Mouse (Mus musculus): ENCODE data around the gene Nf2. TPM values are rescaled to one million over a fixed set of nuclear protein-coding genes. Genes with fewer than 3 reads are reported as not detected.

Nf2 gene
- polyA plus RNA-seq, 1 experiment: 54.0 TPM

GRCm38 (mm10) chr11:4757789-4758158, 91.6 kb downstream of the Nf2 start:
- no peak overlapping the region for H3K27ac ChIP-seq (ENCODE audit: insufficient read depth, low read depth, low read length)
- TF ChIP-seq CTCF (conservative IDR thresholded peaks at IDR 0.05; ENCODE audit: insufficient read depth, insufficient read length, low read depth, low read length) (no peak), POLR2A (IDR thresholded peaks at IDR 0.05; ENCODE audit: low read depth, low read length) (no peak)
- H3K4me3 ChIP-seq (ENCODE audit: insufficient read depth, low read depth, low read length): no peak overlapping the region
- no peaks in the 10 kb centered on the region for H3K4me1 ChIP-seq (ENCODE audit: control insufficient read depth, insufficient read depth, low read length)
- DNase-seq: no peak
- H3K36me3 ChIP-seq (ENCODE audit: control insufficient read depth, insufficient read depth, low read length): no peaks in the 10 kb centered on the region
- WGBS: 50% methylated on average over 4 of the region's 4 CpGs
- no peaks in the 10 kb centered on the region for H3K27me3 ChIP-seq (replicated peaks; ENCODE audit: control insufficient read depth, insufficient read depth, low read length)

GRCm38 (mm10) chr11:4756984-4757788, 92.2 kb downstream of the Nf2 start:
- DNase-seq: no peak
- WGBS: 57% methylated on average over 11 of the region's 11 CpGs
- no peaks in the 10 kb centered on the region for H3K36me3 ChIP-seq (ENCODE audit: control insufficient read depth, insufficient read depth, low read length)
- H3K4me3 ChIP-seq (ENCODE audit: insufficient read depth, low read depth, low read length): no peak overlapping the region
- no peak overlapping the region for H3K27ac ChIP-seq (ENCODE audit: insufficient read depth, low read depth, low read length)
- no peaks in the 10 kb centered on the region for H3K27me3 ChIP-seq (replicated peaks; ENCODE audit: control insufficient read depth, insufficient read depth, low read length)
- TF ChIP-seq CTCF (conservative IDR thresholded peaks at IDR 0.05; ENCODE audit: insufficient read depth, insufficient read length, low read depth, low read length) (no peak), POLR2A (IDR thresholded peaks at IDR 0.05; ENCODE audit: low read depth, low read length) (no peak)
- H3K4me1 ChIP-seq (ENCODE audit: control insufficient read depth, insufficient read depth, low read length): no peaks in the 10 kb centered on the region

- no peak overlapping the region for H3K27ac ChIP-seq (ENCODE audit: insufficient read depth, low read depth, low read length)
- no peak overlapping the region for H3K4me3 ChIP-seq (ENCODE audit: insufficient read depth, low read depth, low read length)
- DNase-seq: no peak
- WGBS: 77% methylated on average over 9 of the region's 9 CpGs
- TF ChIP-seq CTCF (conservative IDR thresholded peaks at IDR 0.05; ENCODE audit: insufficient read depth, insufficient read length, low read depth, low read length) (no peak), POLR2A (IDR thresholded peaks at IDR 0.05; ENCODE audit: low read depth, low read length) (no peak)
- no peaks in the 10 kb centered on the region for H3K4me1 ChIP-seq (ENCODE audit: control insufficient read depth, insufficient read depth, low read length)
- no peaks in the 10 kb centered on the region for H3K36me3 ChIP-seq (ENCODE audit: control insufficient read depth, insufficient read depth, low read length)
- no peaks in the 10 kb centered on the region for H3K27me3 ChIP-seq (replicated peaks; ENCODE audit: control insufficient read depth, insufficient read depth, low read length)
Observed at GRCm38 (mm10) chr11:4756460-4756859, 92.9 kb downstream of the Nf2 start.

- TF ChIP-seq CTCF (conservative IDR thresholded peaks at IDR 0.05; ENCODE audit: insufficient read depth, insufficient read length, low read depth, low read length) (no peak), POLR2A (IDR thresholded peaks at IDR 0.05; ENCODE audit: low read depth, low read length) (no peak)
- no peaks in the 10 kb centered on the region for H3K4me1 ChIP-seq (ENCODE audit: control insufficient read depth, insufficient read depth, low read length)
- no peak overlapping the region for H3K4me3 ChIP-seq (ENCODE audit: insufficient read depth, low read depth, low read length)
- WGBS: 73% methylated on average over 11 of the region's 11 CpGs
- no peak overlapping the region for H3K27ac ChIP-seq (ENCODE audit: insufficient read depth, low read depth, low read length)
- H3K36me3 ChIP-seq (ENCODE audit: control insufficient read depth, insufficient read depth, low read length): no peaks in the 10 kb centered on the region
- no peaks in the 10 kb centered on the region for H3K27me3 ChIP-seq (replicated peaks; ENCODE audit: control insufficient read depth, insufficient read depth, low read length)
- no peak for DNase-seq
Observed at GRCm38 (mm10) chr11:4754867-4755266, 94.5 kb downstream of the Nf2 start.

GRCm38 (mm10) chr11:4754036-4754435, 95.3 kb downstream of the Nf2 start:
- H3K4me3 ChIP-seq (ENCODE audit: insufficient read depth, low read depth, low read length): no peak overlapping the region
- no peak overlapping the region for H3K27ac ChIP-seq (ENCODE audit: insufficient read depth, low read depth, low read length)
- WGBS: 93% methylated on average over 3 of the region's 3 CpGs
- no peak for DNase-seq
- no peaks in the 10 kb centered on the region for H3K36me3 ChIP-seq (ENCODE audit: control insufficient read depth, insufficient read depth, low read length)
- no peaks in the 10 kb centered on the region for H3K4me1 ChIP-seq (ENCODE audit: control insufficient read depth, insufficient read depth, low read length)
- H3K27me3 ChIP-seq (replicated peaks; ENCODE audit: control insufficient read depth, insufficient read depth, low read length): no peaks in the 10 kb centered on the region
- no peak for TF ChIP-seq CTCF (conservative IDR thresholded peaks at IDR 0.05; ENCODE audit: insufficient read depth, insufficient read length, low read depth, low read length)
- no peak for TF ChIP-seq POLR2A (IDR thresholded peaks at IDR 0.05; ENCODE audit: low read depth, low read length)

- DNase-seq: no peak
- TF ChIP-seq POLR2A (IDR thresholded peaks at IDR 0.05; ENCODE audit: low read depth, low read length) (no peak), CTCF (conservative IDR thresholded peaks at IDR 0.05; ENCODE audit: insufficient read depth, insufficient read length, low read depth, low read length) (no peak)
- no peaks in the 10 kb centered on the region for H3K27me3 ChIP-seq (replicated peaks; ENCODE audit: control insufficient read depth, insufficient read depth, low read length)
Observed at GRCm38 (mm10) chr11:4752836-4753235, 96.5 kb downstream of the Nf2 start.

GRCm38 (mm10) chr11:4750263-4750662, 99.1 kb downstream of the Nf2 start:
- peak; percentile 68 for DNase-seq
- no peaks in the 10 kb centered on the region for H3K4me1 ChIP-seq (ENCODE audit: control insufficient read depth, insufficient read depth, low read length)
- H3K4me3 ChIP-seq (ENCODE audit: insufficient read depth, low read depth, low read length): no peak overlapping the region
- H3K27ac ChIP-seq (ENCODE audit: insufficient read depth, low read depth, low read length): no peak overlapping the region
- H3K27me3 ChIP-seq (replicated peaks; ENCODE audit: control insufficient read depth, insufficient read depth, low read length): peaks cover 6% of the 10 kb centered on the region
- no peak for TF ChIP-seq CTCF (conservative IDR thresholded peaks at IDR 0.05; ENCODE audit: insufficient read depth, insufficient read length, low read depth, low read length)
- no peak for TF ChIP-seq POLR2A (IDR thresholded peaks at IDR 0.05; ENCODE audit: low read depth, low read length)
- WGBS: 5% methylated on average over 9 of the region's 9 CpGs
- H3K36me3 ChIP-seq (ENCODE audit: control insufficient read depth, insufficient read depth, low read length): no peaks in the 10 kb centered on the region

More at GRCm38 (mm10) chr11:4752836-4753235, 96.5 kb downstream of the Nf2 start:
- Histone ChIP-seq H3K36me3 (ENCODE audit: control insufficient read depth, insufficient read depth, low read length) (no peaks in the 10 kb centered on the region), H3K4me1 (ENCODE audit: control insufficient read depth, insufficient read depth, low read length) (no peaks in the 10 kb centered on the region), H3K4me3 (ENCODE audit: insufficient read depth, low read depth, low read length) (no peak overlapping the region), H3K27ac (ENCODE audit: insufficient read depth, low read depth, low read length) (no peak overlapping the region)
- 17% methylated on average over 10 of the region's 10 CpGs for WGBS
